Mouse (Mus musculus) midbrain, embryonic 15.5 days (tissue): ENCODE measurements at regions not wholly inside any gene's neighbourhood (a gene's known extent, or its start where the extent isn't known, plus 50 kb on each side); places are given as distances from the start of the nearest gene placed in this dataset.

ENCODE experiments used
- ATAC-seq: fragments of 200-750 bp; cut with Nextera tagmentation; replicated peaks from 2 replicates; pipeline ENCODE4 v1.8.0; 2017; ENCODE audit warnings: moderate TSS enrichment
- H3K27ac ChIP-seq: fragments of 300-500 bp; sonication (generic); 2 replicates; pipeline ENCODE4 v1.5.1; 2015; ENCODE audit warnings: mild to moderate bottlenecking, inconsistent platforms
- H3K27me3 ChIP-seq: fragments of 300-500 bp; sonication (generic); replicated peaks from 2 replicates; pipeline ENCODE4 v1.6.1; 2015; ENCODE audit warnings: inconsistent platforms
- H3K36me3 ChIP-seq: fragments of 300-500 bp; sonication (generic); replicated peaks from 2 replicates; pipeline ENCODE4 v1.6.1; 2015; ENCODE audit warnings: inconsistent platforms
- H3K4me1 ChIP-seq: fragments of 300-500 bp; sonication (generic); 2 replicates; pipeline ENCODE4 v1.6.1; 2015; ENCODE audit warnings: inconsistent platforms
- H3K4me2 ChIP-seq: fragments of 300-500 bp; sonication (generic); 2 replicates; pipeline ENCODE4 v1.6.1; 2015; ENCODE audit warnings: inconsistent platforms, mild to moderate bottlenecking, moderate library complexity
- H3K4me3 ChIP-seq: fragments of 300-500 bp; sonication (generic); 2 replicates; pipeline ENCODE4 v1.5.1; 2015; ENCODE audit warnings: mild to moderate bottlenecking, inconsistent platforms
- H3K9ac ChIP-seq: fragments of 300-500 bp; sonication (generic); 2 replicates; pipeline ENCODE4 v1.6.1; 2015; ENCODE audit warnings: mild to moderate bottlenecking, inconsistent platforms
- H3K9me3 ChIP-seq: fragments of 300-500 bp; sonication (generic); 2 replicates; pipeline ENCODE4 v1.6.1; 2016; ENCODE audit warnings: inconsistent platforms
- WGBS: fragments of 180-500 bp; shearing (Covaris S2); methylation state at CpG from one replicate; pipeline ENCODE4 v1.1.7; 2015; ENCODE audit warnings: mixed read lengths; 5-methylcytosine and 5-hydroxymethylcytosine counted together

DNA sequence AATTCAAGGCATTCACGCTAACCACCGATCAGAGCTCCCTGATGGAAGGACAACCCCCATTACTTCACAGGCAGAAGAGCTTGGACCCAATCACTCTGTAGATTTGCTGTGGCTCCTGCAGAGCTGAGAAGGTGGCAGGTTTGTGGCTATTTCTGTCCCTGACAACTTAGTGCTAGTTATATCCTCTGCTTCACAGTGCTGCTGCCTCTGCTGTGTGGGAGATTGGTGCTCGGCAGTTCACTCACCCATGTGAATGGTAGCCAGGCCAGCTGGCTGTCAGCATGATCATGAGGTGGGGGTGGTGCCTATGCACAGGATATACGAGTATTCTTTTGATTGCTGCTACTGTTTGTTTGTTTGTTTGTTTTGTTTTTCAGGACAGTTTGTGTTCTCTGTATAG is 113.9 kb downstream of the Gm10131 start:
- Histone ChIP-seq H3K4me1 (no peaks in the 10 kb centered on the region), H3K27me3 (no peaks in the 10 kb centered on the region), H3K9me3 (no peaks in the 10 kb centered on the region), H3K9ac (no peak overlapping the region), H3K36me3 (no peaks in the 10 kb centered on the region), H3K27ac (no peak overlapping the region), H3K4me3 (no peak overlapping the region), H3K4me2 (no peak overlapping the region)
- ATAC-seq: no peak
- 76% methylated on average over 4 of the region's 4 CpGs for WGBS

DNA sequence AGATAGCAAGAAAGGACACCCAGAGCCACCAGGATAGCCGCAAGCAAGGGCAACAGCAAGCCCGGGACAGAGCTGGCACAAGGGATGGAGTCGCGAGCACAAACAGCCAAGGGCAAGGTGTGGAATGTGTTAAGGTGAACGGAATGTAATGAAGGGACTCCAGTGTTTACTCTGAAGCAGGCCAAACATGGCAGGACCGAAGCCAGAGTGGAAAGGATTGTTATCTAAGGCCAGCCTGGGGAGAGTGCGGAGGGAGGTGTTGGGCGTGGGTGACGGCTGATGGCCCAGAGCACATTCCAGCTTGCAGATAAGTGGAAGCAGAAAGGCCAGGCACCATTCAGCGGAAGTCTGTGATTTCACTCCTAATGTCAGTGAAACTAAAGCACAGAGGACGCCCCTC is 118.6 kb downstream of the Gm10131 start:
- Histone ChIP-seq H3K4me2 (no peak overlapping the region), H3K9ac (no peak overlapping the region), H3K27ac (no peak overlapping the region), H3K36me3 (no peaks in the 10 kb centered on the region), H3K27me3 (no peaks in the 10 kb centered on the region), H3K4me1 (no peaks in the 10 kb centered on the region; the same call in 1 of the 2 replicates), H3K9me3 (no peaks in the 10 kb centered on the region), H3K4me3 (no peak overlapping the region)
- ATAC-seq: no peak
- 79% methylated on average over 11 of the region's 11 CpGs for WGBS

- Histone ChIP-seq H3K4me3 (no peak overlapping the region), H3K4me1 (no peaks in the 10 kb centered on the region; the same call in 1 of the 2 replicates), H3K27ac (no peak overlapping the region), H3K9me3 (no peaks in the 10 kb centered on the region), H3K36me3 (no peaks in the 10 kb centered on the region), H3K9ac (no peak overlapping the region), H3K4me2 (peak overlapping the region; percentile 37), H3K27me3 (no peaks in the 10 kb centered on the region)
- ATAC-seq: no peak
- 49% methylated on average over 12 of the region's 12 CpGs for WGBS
These were observed 119.3 kb downstream of the Gm10131 start for GRCm38 (mm10) chr8:33991917-33992875.

GRCm38 (mm10) chr8:33991165-33991916 is 120.2 kb downstream of the Gm10131 start:
- Histone ChIP-seq H3K4me1 (no peaks in the 10 kb centered on the region; the same call in 1 of the 2 replicates), H3K4me3 (no peak overlapping the region), H3K9ac (no peak overlapping the region), H3K27me3 (no peaks in the 10 kb centered on the region), H3K36me3 (no peaks in the 10 kb centered on the region), H3K9me3 (no peaks in the 10 kb centered on the region), H3K27ac (no peak overlapping the region), H3K4me2 (peak overlapping the region; percentile 37)
- 0 out of 2 replicates have a peak, but pooled peaks have one; percentile 39 for ATAC-seq
- WGBS: 27% methylated on average over 17 of the region's 17 CpGs

- Histone ChIP-seq H3K4me2 (no peak overlapping the region), H3K27me3 (no peaks in the 10 kb centered on the region)
- no peak for ATAC-seq
These were observed 121.5 kb downstream of the Gm10131 start for GRCm38 (mm10) chr8:33990039-33990438.

GRCm38 (mm10) chr8:33987755-33988104 is 123.8 kb downstream of the Gm10131 start:
- no peaks in the 10 kb centered on the region for H3K9me3 ChIP-seq
- H3K9ac ChIP-seq: no peak overlapping the region
- no peak overlapping the region for H3K4me2 ChIP-seq
- WGBS: 78% methylated on average over 10 of the region's 10 CpGs
- no peak overlapping the region for H3K27ac ChIP-seq
- H3K36me3 ChIP-seq: no peaks in the 10 kb centered on the region
- no peaks in the 10 kb centered on the region; the same call in 1 of the 2 replicates for H3K4me1 ChIP-seq
- H3K27me3 ChIP-seq: no peaks in the 10 kb centered on the region
- H3K4me3 ChIP-seq: no peak overlapping the region
- ATAC-seq: no peak

More at GRCm38 (mm10) chr8:33990039-33990438, 121.5 kb downstream of the Gm10131 start:
- Histone ChIP-seq H3K4me1 (no peaks in the 10 kb centered on the region; the same call in 1 of the 2 replicates), H3K4me3 (no peak overlapping the region), H3K36me3 (no peaks in the 10 kb centered on the region), H3K9ac (no peak overlapping the region), H3K9me3 (no peaks in the 10 kb centered on the region), H3K27ac (no peak overlapping the region)
- 76% methylated on average over 9 of the region's 9 CpGs for WGBS

GRCm38 (mm10) chr8:33987091-33987754 is 124.3 kb downstream of the Gm10131 start:
- Histone ChIP-seq H3K9me3 (no peaks in the 10 kb centered on the region), H3K9ac (no peak overlapping the region), H3K36me3 (no peaks in the 10 kb centered on the region), H3K27me3 (no peaks in the 10 kb centered on the region), H3K27ac (no peak overlapping the region), H3K4me1 (no peaks in the 10 kb centered on the region; the same call in 1 of the 2 replicates), H3K4me2 (no peak overlapping the region), H3K4me3 (no peak overlapping the region)
- ATAC-seq: no peak
- 74% methylated on average over 14 of the region's 15 CpGs for WGBS

DNA sequence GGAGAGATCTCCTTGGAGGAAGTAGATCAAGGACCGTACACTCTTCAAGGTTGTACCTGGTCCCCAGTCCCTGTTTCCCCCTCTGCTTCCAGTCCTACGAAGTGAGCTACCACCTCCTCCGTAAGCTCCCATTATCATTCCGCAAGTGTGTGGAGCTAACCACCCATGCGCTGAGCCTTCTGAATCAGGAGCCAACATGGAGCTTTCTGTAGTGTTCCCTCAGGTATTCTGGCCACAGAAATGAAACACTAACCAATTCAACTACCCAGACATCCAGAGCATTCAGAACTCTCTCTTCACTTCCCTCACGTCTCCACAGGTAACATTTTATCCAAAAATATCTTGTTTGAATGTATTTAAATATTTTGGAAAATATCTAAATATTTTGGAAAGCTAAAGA is 124.9 kb downstream of the Gm10131 start:
- ATAC-seq: no peak
- H3K36me3 ChIP-seq: no peaks in the 10 kb centered on the region
- no peak overlapping the region for H3K9ac ChIP-seq
- no peak overlapping the region for H3K4me3 ChIP-seq
- no peaks in the 10 kb centered on the region for H3K9me3 ChIP-seq
- WGBS: 90% methylated on average over 6 of the region's 6 CpGs
- no peak overlapping the region for H3K4me2 ChIP-seq
- H3K4me1 ChIP-seq: no peaks in the 10 kb centered on the region; the same call in 1 of the 2 replicates
- H3K27ac ChIP-seq: no peak overlapping the region
- H3K27me3 ChIP-seq: no peaks in the 10 kb centered on the region

DNA sequence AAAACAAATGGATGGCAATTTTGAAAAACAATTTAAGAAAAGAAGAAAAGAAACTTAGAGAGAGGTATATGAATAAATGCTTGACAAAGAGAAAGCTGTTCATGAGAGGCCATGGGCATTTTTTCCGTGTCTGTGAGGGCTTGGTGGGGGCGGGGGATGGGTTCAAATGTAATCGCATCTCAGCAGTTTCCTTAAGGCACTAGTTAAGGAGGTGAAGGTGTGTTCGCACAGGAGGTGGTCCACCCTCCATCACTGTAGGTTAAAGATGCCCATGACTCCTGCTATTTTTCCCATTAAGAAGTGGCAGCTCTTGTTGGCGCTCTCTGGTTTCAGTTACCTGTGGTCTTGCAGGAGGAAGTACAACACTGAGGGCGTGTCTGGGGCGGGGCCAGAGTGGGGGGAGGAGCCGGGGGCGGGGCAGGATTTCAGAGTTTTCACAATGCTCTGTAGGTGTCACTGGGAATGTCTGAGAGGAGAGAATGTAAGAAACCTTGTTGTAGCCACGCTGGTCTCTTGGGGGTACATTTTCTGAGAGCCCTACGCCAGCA is 126.0 kb downstream of the Gm10131 start:
- H3K9me3 ChIP-seq: no peaks in the 10 kb centered on the region
- H3K27ac ChIP-seq: no peak overlapping the region
- no peak for ATAC-seq
- H3K4me3 ChIP-seq: no peak overlapping the region
- H3K4me2 ChIP-seq: no peak overlapping the region
- no peaks in the 10 kb centered on the region for H3K4me1 ChIP-seq
- WGBS: 71% methylated on average over 11 of the region's 11 CpGs
- no peaks in the 10 kb centered on the region for H3K27me3 ChIP-seq
- no peaks in the 10 kb centered on the region for H3K36me3 ChIP-seq
- H3K9ac ChIP-seq: no peak overlapping the region

DNA sequence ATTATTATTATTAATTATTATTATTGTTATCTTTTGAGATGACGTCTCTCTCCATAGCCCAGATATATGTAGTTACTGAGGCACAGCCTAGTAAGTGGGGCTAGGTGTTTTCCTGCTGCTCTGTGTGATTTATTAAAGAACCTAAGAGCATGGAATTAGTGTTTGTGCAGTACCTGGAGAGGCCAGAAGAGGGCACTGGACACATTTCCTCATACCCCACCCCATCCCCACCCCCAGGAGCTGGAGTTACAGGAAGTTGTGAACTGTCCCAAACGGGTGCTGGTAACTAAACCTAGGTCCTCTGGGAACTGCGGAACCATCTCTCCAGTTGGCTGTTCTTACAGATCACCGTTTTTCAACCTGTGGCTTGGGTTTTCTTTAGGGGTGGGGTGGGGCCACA is 129.9 kb downstream of the Gm10131 start:
- no peak overlapping the region for H3K9ac ChIP-seq
- H3K4me3 ChIP-seq: no peak overlapping the region
- H3K9me3 ChIP-seq: no peaks in the 10 kb centered on the region
- no peak overlapping the region for H3K4me2 ChIP-seq
- no peak for ATAC-seq
- peaks cover 6% of the 10 kb centered on the region; the same call in 1 of the 2 replicates for H3K4me1 ChIP-seq
- H3K27ac ChIP-seq: no peak overlapping the region
- H3K27me3 ChIP-seq: no peaks in the 10 kb centered on the region
- no peaks in the 10 kb centered on the region for H3K36me3 ChIP-seq
- 72% methylated on average over 4 of the region's 4 CpGs for WGBS

GRCm38 (mm10) chr8:33980999-33981398 is 130.5 kb downstream of the Gm10131 start:
- Histone ChIP-seq H3K36me3 (no peaks in the 10 kb centered on the region), H3K4me1 (peaks cover 6% of the 10 kb centered on the region; the same call in 1 of the 2 replicates), H3K27me3 (no peaks in the 10 kb centered on the region), H3K9ac (no peak overlapping the region), H3K9me3 (no peaks in the 10 kb centered on the region), H3K4me2 (no peak overlapping the region), H3K27ac (no peak overlapping the region), H3K4me3 (no peak overlapping the region)
- 80% methylated on average over 7 of the region's 7 CpGs for WGBS
- no peak for ATAC-seq
